In genomic region chr5:32074053-32074452, GRCm38 (mm10) we compare ENCODE assay signal across 24 mouse cellular contexts.
"Had no signal": no experiment of that assay in that cellular context is flagged by ENCODE, and none has a peak within 500 bp of the region (broad histone marks: within the 10 kb centered on the region; RNA-seq: fewer than 3 reads in every experiment).

No protein-coding gene starts in this region.

- ATAC-seq: forebrain, postnatal 0 days; hindbrain, postnatal 0 days; intestine, embryonic 16.5 days had no signal

- H3K4me2 ChIP-seq: heart, embryonic 11.5 days; heart, embryonic 13.5 days; heart, embryonic 15.5 days; hindbrain, embryonic 13.5 days; hindbrain, embryonic 15.5 days; kidney, embryonic 15.5 days; limb, embryonic 12.5 days had no signal

- H3K9ac ChIP-seq: forebrain, postnatal 0 days; heart, embryonic 13.5 days; heart, embryonic 15.5 days; hindbrain, embryonic 13.5 days; hindbrain, embryonic 15.5 days; kidney, embryonic 15.5 days; limb, embryonic 12.5 days had no signal

- H3K27ac ChIP-seq: heart, embryonic 13.5 days; heart, embryonic 15.5 days; hindbrain, embryonic 13.5 days; hindbrain, embryonic 15.5 days; hindbrain, postnatal 0 days; kidney, embryonic 15.5 days; kidney, postnatal 0 days; limb, embryonic 10.5 days; limb, embryonic 12.5 days had no signal

- H3K36me3 ChIP-seq: heart, embryonic 13.5 days; heart, embryonic 15.5 days; hindbrain, embryonic 13.5 days; hindbrain, embryonic 15.5 days; kidney, embryonic 15.5 days; limb, embryonic 10.5 days; limb, embryonic 12.5 days had no signal

- H3K4me1 ChIP-seq: hindbrain, embryonic 13.5 days; hindbrain, embryonic 15.5 days had no signal

- DNase-seq: forebrain, postnatal 0 days; gastrocnemius, postnatal 14 days; gastrocnemius, postnatal 36 days; heart, adult 18-20 months; heart, postnatal 14 days; heart, postnatal 36 days; kidney, adult 11 months; kidney, adult 2 months; kidney, adult 9 months; kidney, postnatal 14 days; kidney, postnatal 36 days; layer of hippocampus, adult 9-11 months; layer of hippocampus, postnatal 36 days had no signal

- H3K27me3 ChIP-seq: heart, embryonic 13.5 days; heart, embryonic 15.5 days; hindbrain, embryonic 13.5 days; hindbrain, embryonic 15.5 days; kidney, embryonic 15.5 days; limb, embryonic 12.5 days had no signal

- H3K9me3 ChIP-seq: heart, embryonic 13.5 days; heart, embryonic 15.5 days; hindbrain, embryonic 13.5 days; hindbrain, embryonic 15.5 days; kidney, embryonic 15.5 days; limb, embryonic 10.5 days; limb, embryonic 12.5 days had no signal

- H3K4me3 ChIP-seq: heart, embryonic 13.5 days; heart, embryonic 15.5 days; hindbrain, embryonic 13.5 days; hindbrain, embryonic 15.5 days; kidney, embryonic 15.5 days; limb, embryonic 10.5 days; limb, embryonic 12.5 days had no signal
